Mouse (Mus musculus) hindbrain, postnatal 0 days (tissue): ENCODE results near the gene Adm2. TPM values are rescaled to one million over a fixed set of nuclear protein-coding genes. Genes with fewer than 3 reads are reported as not detected.

ENCODE experiments used
- ATAC-seq: fragments of 200-750 bp; cut with Nextera tagmentation; 2 replicates; pipeline ENCODE4 v1.8.0; 2017; ENCODE audit warnings: mild to moderate bottlenecking, moderate TSS enrichment, moderate library complexity
- DNase-seq: peaks from one replicate; pipeline ENCODE4 v3.0.0-alpha.2; 2015; ENCODE audit warnings: low spot score
- H3K27ac ChIP-seq: fragments of 300-500 bp; sonication (generic); 2 replicates; pipeline ENCODE4 v1.5.1; 2014; ENCODE audit warnings: mild to moderate bottlenecking
- H3K27me3 ChIP-seq: fragments of 300-500 bp; sonication (generic); 2 replicates; pipeline ENCODE4 v1.6.1; 2014; ENCODE audit warnings: low read length, mixed read lengths; ENCODE audit not compliant: insufficient read depth
- H3K36me3 ChIP-seq: fragments of 300-500 bp; sonication (generic); 2 replicates; pipeline ENCODE4 v1.6.1; 2014; ENCODE audit warnings: low read length, mixed read lengths; ENCODE audit not compliant: insufficient read depth
- H3K4me1 ChIP-seq: fragments of 300-500 bp; sonication (generic); 2 replicates; pipeline ENCODE4 v1.6.1; 2014; ENCODE audit warnings: antibody characterized with exemption, low read length, mixed read lengths; ENCODE audit not compliant: insufficient read depth
- H3K4me2 ChIP-seq: fragments of 300-500 bp; sonication (generic); 2 replicates; pipeline ENCODE4 v1.6.1; 2014; ENCODE audit warnings: low read depth, mild to moderate bottlenecking, low read length, moderate library complexity, mixed read lengths
- H3K4me3 ChIP-seq: fragments of 300-500 bp; sonication (generic); 2 replicates; pipeline ENCODE4 v1.5.1; 2014; ENCODE audit warnings: low read length
- H3K9ac ChIP-seq: fragments of 300-500 bp; sonication (generic); replicated peaks from 2 replicates; pipeline ENCODE4 v1.6.1; 2014; ENCODE audit warnings: mild to moderate bottlenecking, low read length, moderate library complexity, mixed read lengths
- H3K9me3 ChIP-seq: fragments of 300-500 bp; sonication (generic); 2 replicates; pipeline ENCODE4 v1.6.1; 2016; ENCODE audit warnings: low read length, mixed read lengths
- CTCF ChIP-seq: IDR thresholded peaks from 2 replicates; pipeline ENCODE4 v1.5.1; 2016; ENCODE audit warnings: antibody characterized with exemption, control low read depth, low read depth
- WGBS: fragments of 180-500 bp; shearing (Covaris S2); extraction: QIAGEN DNeasy Blood & Tissue Kit; methylation state at CpG from one replicate; pipeline ENCODE4 v1.1.7; 2014; 5-methylcytosine and 5-hydroxymethylcytosine counted together
- polyA plus RNA-seq: library from polyadenylated mRNA; unstranded; fragments of >200 nt; fragmentation: Nextera tagmentation; extraction: Ambion mirVana; gene quantifications from 2 replicates; pipeline ENCODE4 v1.2.1, GENCODE M21; 2015
- total RNA-seq: library from RNA; depleted of rRNA; stranded (reverse); fragments of >200 nt; gene quantifications from 2 replicates; pipeline ENCODE4 v1.2.3, GENCODE M21; 2014

Adm2 gene
- total and polyA plus RNA-seq, 2 experiments from 2014 or later = not detected

- Histone ChIP-seq H3K4me3 (no peak overlapping the region), H3K27ac (no peak overlapping the region), H3K9me3 (no peaks in the 10 kb centered on the region), H3K27me3 (no peaks in the 10 kb centered on the region), H3K4me1 (no peaks in the 10 kb centered on the region), H3K4me2 (no peak overlapping the region), H3K9ac (no peak overlapping the region), H3K36me3 (peaks cover 79% of the 10 kb centered on the region)
- ATAC-seq (no peak), DNase-seq (no peak)
- no peak for TF ChIP-seq CTCF
- 90% methylated on average over 8 of the region's 8 CpGs for WGBS
Observed at GRCm38 (mm10) chr15:89295580-89296165, 26.8 kb upstream of the Adm2 start.

DNA sequence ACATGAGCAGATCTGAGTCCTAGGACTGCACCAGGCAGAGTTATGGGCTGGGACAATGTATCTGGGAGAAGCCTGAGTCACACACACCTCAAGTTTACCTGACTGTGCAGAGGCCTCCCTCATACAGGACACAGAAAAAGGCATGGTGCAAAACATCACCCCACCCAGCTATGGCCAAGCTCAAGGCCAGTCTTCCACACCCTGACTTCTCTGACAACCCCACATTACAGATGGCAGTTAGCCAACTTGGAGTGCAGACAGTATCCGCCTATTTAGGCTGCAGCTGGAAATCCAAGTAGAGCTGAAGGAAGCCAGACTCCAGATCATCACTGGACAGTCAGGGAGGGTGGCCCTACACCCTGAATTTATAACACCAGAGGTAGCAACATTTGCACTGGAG is 26.1 kb upstream of the Adm2 start:
- H3K4me2 ChIP-seq = no peak overlapping the region
- no peak overlapping the region for H3K27ac ChIP-seq
- ATAC-seq = no peak
- H3K27me3 ChIP-seq = no peaks in the 10 kb centered on the region
- H3K4me3 ChIP-seq = no peak overlapping the region
- H3K36me3 ChIP-seq = peaks cover 80% of the 10 kb centered on the region
- H3K9ac ChIP-seq = no peak overlapping the region
- 62% methylated on average over 1 of the region's 1 CpGs for WGBS
- no peak for TF ChIP-seq CTCF
- DNase-seq = peak; percentile 37
- no peaks in the 10 kb centered on the region for H3K4me1 ChIP-seq
- H3K9me3 ChIP-seq = no peaks in the 10 kb centered on the region

DNA sequence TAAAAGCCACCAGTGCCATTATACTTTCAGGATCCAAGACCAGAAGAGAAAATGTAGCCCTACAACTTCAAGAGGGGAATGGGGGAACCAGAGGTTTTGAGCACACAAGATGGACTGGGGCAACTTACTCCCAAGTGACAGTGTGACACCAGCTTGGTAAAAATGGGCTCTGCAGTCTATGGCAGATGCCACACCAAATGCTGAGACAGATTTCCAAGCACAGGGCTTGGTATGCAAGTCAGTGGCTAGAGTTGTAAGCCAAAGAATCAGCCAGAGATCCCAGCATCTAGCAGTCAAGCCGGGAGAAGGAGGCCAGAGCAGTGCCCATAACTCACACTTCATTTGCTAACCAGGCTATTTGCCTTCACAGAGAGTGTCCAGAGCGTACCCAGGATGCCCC is 24.8 kb upstream of the Adm2 start:
- H3K4me2 ChIP-seq = no peak overlapping the region
- H3K4me1 ChIP-seq = no peaks in the 10 kb centered on the region
- H3K9ac ChIP-seq = no peak overlapping the region
- DNase-seq (no peak), ATAC-seq (no peak)
- no peak overlapping the region for H3K4me3 ChIP-seq
- H3K27ac ChIP-seq = no peak overlapping the region
- 92% methylated on average over 2 of the region's 2 CpGs for WGBS
- no peaks in the 10 kb centered on the region for H3K9me3 ChIP-seq
- no peaks in the 10 kb centered on the region for H3K27me3 ChIP-seq
- TF ChIP-seq CTCF = no peak
- H3K36me3 ChIP-seq = peaks cover 81% of the 10 kb centered on the region

GRCm38 (mm10) chr15:89300180-89300579 is 22.3 kb upstream of the Adm2 start:
- no peak for DNase-seq
- Histone ChIP-seq H3K4me2 (no peak overlapping the region), H3K9ac (no peak overlapping the region), H3K9me3 (no peaks in the 10 kb centered on the region), H3K4me3 (no peak overlapping the region), H3K27me3 (no peaks in the 10 kb centered on the region), H3K4me1 (no peaks in the 10 kb centered on the region), H3K36me3 (peaks cover 78% of the 10 kb centered on the region), H3K27ac (no peak overlapping the region)
- no peak for TF ChIP-seq CTCF
- no peak for ATAC-seq
- 86% methylated on average over 13 of the region's 13 CpGs for WGBS

GRCm38 (mm10) chr15:89300600-89300999 is 21.9 kb upstream of the Adm2 start:
- Histone ChIP-seq H3K4me1 (no peaks in the 10 kb centered on the region), H3K9ac (no peak overlapping the region), H3K4me2 (no peak overlapping the region), H3K9me3 (no peaks in the 10 kb centered on the region), H3K4me3 (no peak overlapping the region), H3K27me3 (no peaks in the 10 kb centered on the region), H3K27ac (no peak overlapping the region), H3K36me3 (peaks cover 78% of the 10 kb centered on the region)
- 95% methylated on average over 8 of the region's 8 CpGs for WGBS
- TF ChIP-seq CTCF = no peak
- DNase-seq (no peak), ATAC-seq (no peak)

DNA sequence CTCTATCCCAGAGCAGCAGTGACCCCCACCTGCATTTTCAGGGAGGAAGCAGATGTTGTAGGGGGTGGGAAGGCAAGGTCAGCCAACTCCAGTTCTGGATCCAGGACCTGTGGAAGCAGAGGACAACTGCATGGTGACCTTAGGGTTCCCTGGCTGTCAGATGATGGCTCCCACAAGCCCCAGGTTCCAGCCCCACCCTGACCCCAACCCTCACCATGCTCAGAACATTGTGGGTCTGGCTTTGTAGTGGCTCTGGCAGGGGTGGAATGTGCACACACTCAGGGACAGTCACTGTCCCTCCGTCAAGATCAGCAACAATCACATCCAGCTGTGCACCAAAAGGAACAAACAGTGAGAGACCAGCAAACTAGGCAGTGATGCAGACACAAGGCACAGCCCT is 16.6 kb upstream of the Adm2 start:
- no peak for TF ChIP-seq CTCF
- Histone ChIP-seq H3K27ac (no peak overlapping the region), H3K4me2 (no peak overlapping the region), H3K9me3 (no peaks in the 10 kb centered on the region), H3K4me1 (peaks cover 8% of the 10 kb centered on the region; the same call in 1 of the 2 replicates), H3K4me3 (no peak overlapping the region), H3K9ac (no peak overlapping the region), H3K36me3 (peaks cover 59% of the 10 kb centered on the region), H3K27me3 (no peaks in the 10 kb centered on the region)
- DNase-seq (no peak), ATAC-seq (no peak)
- WGBS = 72% methylated on average over 1 of the region's 1 CpGs

- 93% methylated on average over 13 of the region's 13 CpGs for WGBS
- Histone ChIP-seq H3K36me3 (peaks cover 44% of the 10 kb centered on the region), H3K27me3 (no peaks in the 10 kb centered on the region), H3K4me2 (no peak overlapping the region), H3K4me1 (peaks cover 12% of the 10 kb centered on the region; the same call in 1 of the 2 replicates), H3K9ac (no peak overlapping the region), H3K9me3 (no peaks in the 10 kb centered on the region), H3K4me3 (no peak overlapping the region), H3K27ac (no peak overlapping the region)
- no peak for TF ChIP-seq CTCF
- DNase-seq (no peak), ATAC-seq (no peak)
Observed at GRCm38 (mm10) chr15:89307461-89307860, 15.1 kb upstream of the Adm2 start.
